Mouse (Mus musculus) MEL (cell line): ENCODE data around the gene Dhx58. TPM values are rescaled to one million over a fixed set of nuclear protein-coding genes. Genes with fewer than 3 reads are reported as not detected.

Experiments used
- DNase-seq: peaks from one replicate; pipeline ENCODE4 v3.0.0; 2011; ENCODE audit warnings: low read depth, low spot score
- H3K27ac ChIP-seq: 2 replicates; pipeline ENCODE4 v1.5.1; 2012; ENCODE audit warnings: low read depth, mild to moderate bottlenecking, control low read depth, low read length, moderate library complexity; ENCODE audit not compliant: control insufficient read depth
- H3K27me3 ChIP-seq, 2 experiments: fragments of 150-350 bp in 1 of 2; sonication (generic) in 1 of 2; 2 replicates each; pipeline ENCODE4 v1.6.1; 2012; ENCODE audit warnings: low read length in 2 of 2, mild to moderate bottlenecking in 2 of 2, improper control_type of control experiment in 1 of 2, moderate library complexity in 1 of 2; ENCODE audit not compliant: insufficient read depth in 2 of 2, control insufficient read depth in 1 of 2
- H3K36me3 ChIP-seq, 2 experiments: 2 replicates each; pipeline ENCODE4 v1.6.1; 2012 to 2014; ENCODE audit warnings: low read length in 2 of 2, improper control_type of control experiment in 1 of 2, inconsistent platforms in 1 of 2, mild to moderate bottlenecking in 1 of 2; ENCODE audit not compliant: insufficient read depth in 2 of 2, control insufficient read depth in 1 of 2
- H3K4me1 ChIP-seq, 2 experiments: fragments of 150-350 bp in 1 of 2; sonication (generic) in 1 of 2; 2 replicates each; pipeline ENCODE4 v1.6.1; 2012; ENCODE audit warnings: low read length in 2 of 2, improper control_type of control experiment in 1 of 2, mild to moderate bottlenecking in 1 of 2; ENCODE audit not compliant: insufficient read depth in 2 of 2, control insufficient read depth in 1 of 2
- H3K4me3 ChIP-seq, 2 experiments: fragments of 150-350 bp in 1 of 2; sonication (generic) in 1 of 2; 2 replicates each; pipeline ENCODE4 v1.5.1; 2012; ENCODE audit warnings: low read depth in 2 of 2, low read length in 2 of 2, mild to moderate bottlenecking in 2 of 2, moderate library complexity in 2 of 2, control low read depth in 1 of 2, improper control_type of control experiment in 1 of 2; ENCODE audit not compliant: control insufficient read depth in 1 of 2, insufficient read depth in 1 of 2
- H3K79me2 ChIP-seq: 2 replicates; pipeline ENCODE4 v1.6.1; 2012; ENCODE audit warnings: mild to moderate bottlenecking, low read length, moderate library complexity; ENCODE audit not compliant: control insufficient read depth, poor library complexity, insufficient read depth
- H3K9ac ChIP-seq: 2 replicates; pipeline ENCODE4 v1.6.1; 2012; ENCODE audit warnings: low read depth, mild to moderate bottlenecking, control low read depth, low read length, moderate library complexity; ENCODE audit not compliant: control insufficient read depth, poor library complexity, severe bottlenecking
- H3K9me3 ChIP-seq: fragments of 150-350 bp; sonication (generic); replicated peaks from 2 replicates; pipeline ENCODE4 v1.6.1; 2012; ENCODE audit warnings: mild to moderate bottlenecking, low read length, improper control_type of control experiment, moderate library complexity; ENCODE audit not compliant: insufficient read depth
- CHD2 ChIP-seq: IDR thresholded peaks from 2 replicates; pipeline ENCODE4 v1.6.1; 2011; ENCODE audit warnings: low read length, improper control_type of control experiment
- CTCF ChIP-seq, 3 experiments: IDR thresholded peaks in 2 of 3; conservative IDR thresholded peaks in 1 of 3; 2 replicates each; pipeline ENCODE4 v1.5.1; 2011 to 2012; ENCODE audit warnings: low read length in 3 of 3, low read depth in 2 of 3, mild to moderate bottlenecking in 2 of 3, improper control_type of control experiment in 1 of 3, inconsistent platforms in 1 of 3, mixed read lengths in 1 of 3, moderate library complexity in 1 of 3; ENCODE audit not compliant: control insufficient read depth in 1 of 3, insufficient read depth in 1 of 3, poor library complexity in 1 of 3, severe bottlenecking in 1 of 3
- E2F4 ChIP-seq: IDR thresholded peaks from 2 replicates; pipeline ENCODE4 v1.6.1; 2011; ENCODE audit warnings: low read depth, low read length, improper control_type of control experiment, borderline replicate concordance
- ELF1 ChIP-seq: IDR thresholded peaks from 2 replicates; pipeline ENCODE4 v1.6.1; 2014; ENCODE audit warnings: low read depth, mild to moderate bottlenecking, inconsistent platforms, low read length, improper control_type of control experiment, moderate library complexity
- EP300 ChIP-seq, 2 experiments: IDR thresholded peaks; 2 replicates each; pipeline ENCODE4 v1.6.1; 2011; ENCODE audit warnings: improper control_type of control experiment in 2 of 2, low read length in 2 of 2, low read depth in 1 of 2, mild to moderate bottlenecking in 1 of 2
- ETS1 ChIP-seq: IDR thresholded peaks from 2 replicates; pipeline ENCODE4 v1.6.1; 2012; ENCODE audit warnings: low read depth, mild to moderate bottlenecking, inconsistent platforms, low read length, improper control_type of control experiment, moderate library complexity
- JUND ChIP-seq: IDR thresholded peaks from 2 replicates; pipeline ENCODE4 v1.6.1; 2011; ENCODE audit warnings: low read depth, mild to moderate bottlenecking, improper control_type of control experiment, low read length
- MAX ChIP-seq: IDR thresholded peaks from 2 replicates; pipeline ENCODE4 v1.6.1; 2011; ENCODE audit warnings: low read length, improper control_type of control experiment
- MYC ChIP-seq: IDR thresholded peaks from 2 replicates; pipeline ENCODE4 v1.6.1; 2011; ENCODE audit warnings: low read depth, mild to moderate bottlenecking, low read length, improper control_type of control experiment, moderate library complexity
- NRF1 ChIP-seq: IDR thresholded peaks from 2 replicates; pipeline ENCODE4 v1.6.1; 2014; ENCODE audit warnings: low read depth, mild to moderate bottlenecking, inconsistent platforms, low read length, improper control_type of control experiment, moderate library complexity; ENCODE audit not compliant: poor library complexity, insufficient read depth, severe bottlenecking
- POLR2AphosphoS2 ChIP-seq: IDR thresholded peaks from 2 replicates; pipeline ENCODE4 v1.6.1; 2011; ENCODE audit warnings: low read length, improper control_type of control experiment
- POLR2AphosphoS5 ChIP-seq: IDR thresholded peaks from 2 replicates; pipeline ENCODE4 v1.6.1; 2012; ENCODE audit warnings: low read depth, borderline replicate concordance, mild to moderate bottlenecking, inconsistent platforms, low read length, moderate library complexity, mixed read lengths
- RAD21 ChIP-seq: IDR thresholded peaks from 2 replicates; pipeline ENCODE4 v1.6.1; 2011; ENCODE audit warnings: mild to moderate bottlenecking, low read depth, low read length, improper control_type of control experiment
- SIN3A ChIP-seq: IDR thresholded peaks from 2 replicates; pipeline ENCODE4 v1.6.1; 2012; ENCODE audit warnings: low read length, improper control_type of control experiment, inconsistent platforms
- SMC3 ChIP-seq: IDR thresholded peaks from 2 replicates; pipeline ENCODE4 v1.6.1; 2011; ENCODE audit warnings: low read depth, low read length, improper control_type of control experiment
- TBP ChIP-seq: IDR thresholded peaks from 2 replicates; pipeline ENCODE4 v1.8.0; 2011; ENCODE audit warnings: low read depth, low read length, improper control_type of control experiment
- TCF12 ChIP-seq: IDR thresholded peaks from 2 replicates; pipeline ENCODE4 v1.6.1; 2014; ENCODE audit warnings: low read depth, mild to moderate bottlenecking, inconsistent platforms, low read length, improper control_type of control experiment, moderate library complexity
- USF2 ChIP-seq, 2 experiments: IDR thresholded peaks; 2 replicates each; pipeline ENCODE4 v1.6.1; 2011 to 2012; ENCODE audit warnings: improper control_type of control experiment in 2 of 2, low read length in 2 of 2, borderline replicate concordance in 1 of 2, inconsistent platforms in 1 of 2, low read depth in 1 of 2, mild to moderate bottlenecking in 1 of 2; ENCODE audit not compliant: insufficient read depth in 1 of 2
- ZC3H11A ChIP-seq: IDR thresholded peaks from 2 replicates; pipeline ENCODE4 v1.6.1; 2012; ENCODE audit warnings: low read depth, mild to moderate bottlenecking, inconsistent platforms, low read length, improper control_type of control experiment
- ZMIZ1 ChIP-seq: IDR thresholded peaks from 2 replicates; pipeline ENCODE4 v1.6.1; 2012; ENCODE audit warnings: low read depth, mild to moderate bottlenecking, inconsistent platforms, low read length, improper control_type of control experiment, moderate library complexity
- polyA plus RNA-seq, 2 experiments: library from polyadenylated mRNA; stranded (reverse) in 1 of 2; unstranded in 1 of 2; fragments of >175 nt in 1 of 2; fragments of >200 nt in 1 of 2; gene quantifications; 2 replicates each; pipeline versions ENCODE4 v1.2.1 to v1.2.4; 2012; ENCODE audit warnings: low replicate concordance in 2 of 2, low read depth in 1 of 2; ENCODE audit not compliant: insufficient read length in 2 of 2, insufficient read depth in 1 of 2, missing spikeins in 1 of 2
- total RNA-seq: library from RNA; depleted of rRNA; stranded (reverse); fragments of 300-350 nt; gene quantifications from 2 replicates; pipeline ENCODE4 v1.2.3, GENCODE M21; 2012

The Dhx58 gene
- total and polyA plus RNA-seq, 3 experiments: 3.6 to 3.9 TPM; not detected in 1

- Histone ChIP-seq H3K79me2 (no peaks in the 10 kb centered on the region), H3K4me3 (no peak overlapping the region), H3K27me3 (no peaks in the 10 kb centered on the region; a peak in 1 of 4 replicates), H3K9me3 (no peaks in the 10 kb centered on the region), H3K4me1 (peaks cover 2 to 8% of the 10 kb centered on the region in 2 experiments; a peak in 2 of 4 replicates), H3K9ac (no peak overlapping the region), H3K36me3 (no peaks in the 10 kb centered on the region), H3K27ac (no peak overlapping the region)
- TF ChIP-seq NRF1: no peak
- no peak for TF ChIP-seq POLR2AphosphoS2
- TF ChIP-seq CHD2: no peak
- no peak for TF ChIP-seq SIN3A
- TF ChIP-seq SMC3: no peak
- TF ChIP-seq POLR2AphosphoS5: no peak
- no peak for DNase-seq
These were observed 13.7 kb downstream of the Dhx58 start for GRCm38 (mm10) chr11:100690389-100690788.

- Histone ChIP-seq H3K27me3 (peaks cover 3 to 13% of the 10 kb centered on the region in 2 experiments; a peak in 3 of 4 replicates), H3K79me2 (no peaks in the 10 kb centered on the region), H3K9me3 (no peaks in the 10 kb centered on the region), H3K4me1 (peaks cover 2 to 8% of the 10 kb centered on the region in 2 experiments; a peak in 2 of 4 replicates), H3K36me3 (no peaks in the 10 kb centered on the region), H3K4me3 (no peak overlapping the region), H3K9ac (no peak overlapping the region), H3K27ac (no peak overlapping the region)
- TF ChIP-seq E2F4 (no peak), ETS1 (no peak), ELF1 (no peak), MAX (no peak), SIN3A (no peak), NRF1 (no peak), TCF12 (no peak), MYC (no peak), CTCF (IDR thresholded peaks at IDR 0.05 in 2 of 3, conservative IDR thresholded peaks at IDR 0.05 in 1 of 3; ENCODE audit: control insufficient read depth in 1 of 3, insufficient read depth in 1 of 3, low read depth in 2 of 3, low read length in 3 of 3, poor library complexity in 1 of 3, severe bottlenecking in 1 of 3) (no peak), RAD21 (no peak), JUND (no peak)
- DNase-seq: no peak
These were observed 15.6 kb downstream of the Dhx58 start for GRCm38 (mm10) chr11:100688443-100688842.

- no peak for DNase-seq
- Histone ChIP-seq H3K9ac (no peak overlapping the region), H3K27ac (no peak overlapping the region), H3K9me3 (no peaks in the 10 kb centered on the region), H3K4me1 (peaks cover 0 to 8% of the 10 kb centered on the region in 2 experiments; a peak in 2 of 4 replicates), H3K79me2 (no peaks in the 10 kb centered on the region), H3K4me3 (no peak overlapping the region), H3K36me3 (no peaks in the 10 kb centered on the region), H3K27me3 (peaks cover 5 to 16% of the 10 kb centered on the region in 2 experiments)
- TF ChIP-seq USF2 (IDR thresholded peaks at IDR 0.05; ENCODE audit: borderline replicate concordance in 1 of 2, insufficient read depth in 1 of 2, low read depth in 1 of 2, low read length in 2 of 2) (no peak), EP300 (IDR thresholded peaks at IDR 0.05; ENCODE audit: low read depth in 1 of 2, low read length in 2 of 2) (no peak), TBP (no peak), ZC3H11A (no peak), ZMIZ1 (no peak)
These were observed 16.8 kb downstream of the Dhx58 start for GRCm38 (mm10) chr11:100687265-100687664.
